Mouse (Mus musculus) mature B cell (primary cell): ENCODE data around the gene Fbxo24.
"Not testable (repeated sequence)": the region's sequence is repeated elsewhere in the genome, so short reads cannot be mapped to it uniquely, and the experiment has no call there.

Experiments
- in situ Hi-C: fragments of 300-500 bp; cut with MboI; formaldehyde crosslinking; loops from 2 replicates; pipeline ENCODE4 v1.14.3; 2019

The Fbxo24 gene

GRCm38 (mm10) chr5:137642886-137643285 lies 14.1 kb upstream of the Fbxo24 start:
- in situ Hi-C loops: no loop called here

DNA sequence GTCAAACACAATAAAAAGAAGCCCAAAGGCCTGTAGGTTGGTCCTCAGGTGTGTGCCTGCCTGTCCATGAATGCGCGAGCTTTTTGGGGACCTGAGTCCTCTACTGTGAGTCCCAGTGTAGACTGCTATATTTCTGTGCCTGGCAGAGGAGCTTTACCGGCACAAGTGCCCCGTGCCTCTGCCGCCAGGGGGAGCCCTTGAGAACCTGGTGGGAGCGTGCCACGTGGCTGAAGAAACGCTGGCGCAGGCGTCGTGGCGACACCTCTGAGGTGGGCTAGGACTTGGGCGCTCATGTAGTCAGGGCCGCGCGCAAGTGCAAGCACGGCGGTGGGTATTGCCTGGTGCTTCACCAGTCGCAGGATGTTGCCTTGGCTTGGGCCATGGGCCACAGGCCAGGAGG lies 12.3 kb upstream of the Fbxo24 start, which contains the start of gene Sap25:
Gene Sap25 (plus strand): TSS at position 281 of the 400 bp plus-strand sequence.
- in situ Hi-C loops: no loop called here

DNA sequence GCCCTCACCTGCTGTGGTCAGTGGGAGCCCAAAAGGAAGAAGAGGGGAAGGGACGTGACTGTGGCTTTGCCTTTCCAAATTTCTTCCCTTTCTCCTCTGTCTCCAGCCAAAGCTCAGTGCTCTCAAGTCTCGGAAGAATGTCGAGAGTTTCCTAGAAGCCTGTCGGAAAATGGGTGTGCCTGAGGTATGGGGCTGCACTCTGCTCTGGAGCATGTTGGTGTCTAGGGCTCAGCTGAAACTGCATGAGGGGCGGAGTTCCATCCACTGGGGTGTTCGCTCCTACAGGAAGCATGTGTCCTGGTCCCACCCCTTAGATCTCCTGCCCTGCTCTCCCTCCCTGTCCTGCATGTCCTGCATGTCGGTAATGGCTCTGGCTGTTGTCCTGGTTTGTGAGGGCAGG lies 10.7 kb upstream of the Fbxo24 start:
- in situ Hi-C loops: no loop called here

- in situ Hi-C loops: no loop called here
These were observed 4.7 kb upstream of the Fbxo24 start for GRCm38 (mm10) chr5:137633397-137634084.

DNA sequence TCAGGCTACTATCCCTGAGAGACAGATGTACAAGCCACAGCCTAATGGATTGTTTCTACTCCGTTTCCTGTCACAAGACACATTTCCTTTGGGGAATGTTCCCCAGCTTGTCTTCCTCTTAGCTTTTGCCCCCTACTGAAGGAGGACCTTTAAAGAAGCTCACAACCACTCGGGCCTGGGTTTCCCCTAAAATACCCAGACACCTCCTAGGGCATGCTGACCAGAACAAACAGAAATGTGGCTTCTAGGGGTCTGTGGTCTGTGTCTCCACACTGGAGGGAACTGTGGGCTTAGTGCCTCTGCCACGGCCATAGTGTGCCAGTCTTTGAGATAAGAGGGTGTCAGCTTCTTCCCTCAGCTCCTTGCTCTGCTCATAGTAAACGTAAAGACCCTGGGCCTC lies 2.8 kb upstream of the Fbxo24 start:
- in situ Hi-C loops: no loop called here

DNA sequence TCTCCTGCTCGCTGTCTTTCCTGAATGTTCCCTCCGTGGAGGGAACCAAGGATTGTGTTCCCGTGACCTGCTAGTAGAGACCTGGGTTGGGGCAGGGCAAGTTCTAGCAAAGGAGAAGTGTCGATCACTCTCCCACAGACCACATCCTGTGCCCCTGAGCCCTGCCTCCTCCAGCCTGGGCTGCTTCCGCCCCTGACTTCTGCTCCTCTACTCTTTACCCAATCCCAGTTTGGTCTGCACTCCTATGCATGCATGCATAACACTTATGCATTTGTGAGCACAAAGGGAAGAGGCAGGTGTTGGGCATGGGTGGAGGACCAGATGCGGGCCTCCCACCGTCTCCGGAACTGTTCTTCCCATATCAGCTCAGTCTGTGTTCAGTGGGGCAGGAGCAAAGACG lies 2.4 kb upstream of the Fbxo24 start:
- in situ Hi-C loops: no loop called here

- in situ Hi-C loops: no loop called here
These were observed 1.8 kb upstream of the Fbxo24 start for GRCm38 (mm10) chr5:137630602-137631001.

DNA sequence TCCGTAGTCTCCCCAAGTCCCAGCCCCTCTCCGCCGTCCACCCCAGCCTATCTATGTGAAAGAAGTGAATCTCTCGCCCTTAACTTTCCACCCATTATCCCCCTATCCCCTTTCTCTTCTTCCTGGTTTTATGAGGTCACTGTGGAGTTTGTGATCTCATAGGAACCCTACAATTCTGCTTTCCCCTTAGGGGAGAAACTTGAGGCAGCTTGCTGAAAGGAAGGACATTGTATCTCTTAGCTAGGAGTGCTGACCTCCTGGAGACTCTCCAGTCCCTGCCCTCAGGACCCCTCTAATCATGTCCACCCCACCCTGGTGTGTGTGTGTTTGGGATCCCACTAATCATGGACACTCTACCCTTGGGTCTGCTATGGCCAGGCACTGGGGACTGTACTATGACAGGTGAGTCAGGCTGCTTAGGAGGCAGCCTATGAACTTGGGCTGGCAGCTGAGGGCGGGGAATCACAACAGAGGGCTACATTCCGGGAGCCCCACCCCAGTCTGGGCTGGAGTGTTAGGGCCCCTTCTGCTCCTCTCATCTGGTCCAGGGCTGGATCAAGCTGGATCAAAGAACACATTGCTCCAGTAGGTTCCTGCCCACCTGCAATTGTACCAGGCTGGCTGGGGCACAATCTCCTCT lies 1.2 kb upstream of the Fbxo24 start:
- in situ Hi-C loops: no loop called here

- in situ Hi-C loops: no loop called here
These were observed 512 bp upstream of the Fbxo24 start for GRCm38 (mm10) chr5:137629306-137629721.

DNA sequence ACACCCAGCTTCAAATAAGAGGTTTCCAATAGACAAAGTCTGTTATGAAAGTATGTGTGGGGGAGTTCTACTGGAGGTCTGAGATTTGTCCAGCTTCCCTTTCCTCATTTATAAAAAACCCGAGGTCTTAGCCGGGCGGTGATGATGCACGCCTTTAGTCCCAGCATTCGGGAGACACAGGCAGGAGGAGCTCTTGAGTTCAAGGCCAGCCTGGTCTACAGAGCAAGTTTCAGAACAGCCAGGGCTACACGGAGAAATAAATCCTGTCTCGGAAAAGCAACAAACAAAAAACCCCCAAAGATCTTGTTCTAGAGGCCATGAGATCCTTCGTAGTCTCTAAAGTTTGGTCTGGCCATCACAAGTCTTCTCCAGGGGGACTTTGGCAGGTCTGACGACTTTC lies 811 bp downstream of the Fbxo24 start:
- in situ Hi-C loops: no loop called here

- in situ Hi-C loops: no loop called here
These were observed 4.8 kb downstream of the Fbxo24 start for GRCm38 (mm10) chr5:137623937-137624530.

DNA sequence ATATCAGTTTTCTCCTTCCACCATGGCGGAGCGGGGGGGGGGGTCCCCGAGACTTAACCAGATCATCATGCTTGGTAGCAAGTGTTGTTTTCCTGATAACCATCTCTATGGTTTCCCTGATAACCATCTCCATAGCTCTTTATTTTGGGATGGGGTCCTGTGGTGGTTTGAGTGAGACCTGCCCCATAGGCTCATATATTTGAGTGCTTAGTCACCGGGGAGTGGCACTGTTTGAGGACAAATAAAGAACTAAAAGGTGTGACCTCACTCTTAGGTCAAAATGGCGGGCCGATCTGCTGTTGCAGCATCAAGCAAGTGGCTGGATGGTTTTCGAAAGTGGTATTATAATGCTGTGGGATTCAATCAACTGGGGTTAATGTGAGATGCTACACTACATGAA lies 13.5 kb downstream of the Fbxo24 start:
- in situ Hi-C loops: no loop called here

DNA sequence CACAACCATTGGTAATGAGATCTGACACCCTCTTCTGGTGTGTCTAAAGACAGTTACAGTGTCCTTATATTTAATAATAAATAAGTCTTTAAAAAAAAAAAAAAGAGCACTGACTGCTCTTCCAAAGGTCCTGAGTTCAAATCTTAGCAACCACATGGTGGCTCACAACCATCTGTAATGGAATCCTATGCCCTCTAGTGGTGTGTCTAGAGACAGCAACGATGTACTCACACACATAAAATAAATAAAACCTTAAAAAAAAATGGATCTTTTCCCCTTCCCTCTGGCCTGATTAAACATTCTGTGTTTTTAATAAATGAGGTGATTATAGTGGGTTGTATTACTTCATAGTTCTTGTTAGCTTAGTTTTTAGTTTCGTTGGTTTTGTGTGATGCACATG lies 13.9 kb downstream of the Fbxo24 start:
- in situ Hi-C loops: not testable (repeated sequence)

DNA sequence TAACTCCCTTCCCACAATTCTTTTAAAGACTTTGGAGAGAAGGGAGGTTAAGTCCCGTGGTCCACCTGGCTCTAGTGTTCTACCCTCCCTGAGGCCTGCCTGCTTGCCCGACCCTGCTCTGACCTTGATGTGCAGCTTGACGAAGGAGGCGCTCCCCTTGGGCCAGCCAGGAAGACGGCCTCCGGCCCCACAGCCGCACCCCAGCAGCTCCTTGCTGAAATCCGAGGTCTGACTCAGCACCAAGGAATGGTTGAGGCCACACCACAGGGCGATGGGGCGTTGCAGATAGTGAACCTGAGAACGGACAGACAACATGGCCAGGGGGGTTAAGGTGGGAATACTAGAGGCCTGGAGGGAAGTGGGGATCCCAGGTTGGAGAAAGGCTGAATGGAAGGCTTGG lies 15.3 kb downstream of the Fbxo24 start, which contains the start of gene Pcolce:
Gene Pcolce (minus strand): TSS at position 235 of the 400 bp plus-strand sequence.
- in situ Hi-C loops: no loop called here

- in situ Hi-C loops: no loop called here
These were observed 15.7 kb downstream of the Fbxo24 start for GRCm38 (mm10) chr5:137613076-137613475.

DNA sequence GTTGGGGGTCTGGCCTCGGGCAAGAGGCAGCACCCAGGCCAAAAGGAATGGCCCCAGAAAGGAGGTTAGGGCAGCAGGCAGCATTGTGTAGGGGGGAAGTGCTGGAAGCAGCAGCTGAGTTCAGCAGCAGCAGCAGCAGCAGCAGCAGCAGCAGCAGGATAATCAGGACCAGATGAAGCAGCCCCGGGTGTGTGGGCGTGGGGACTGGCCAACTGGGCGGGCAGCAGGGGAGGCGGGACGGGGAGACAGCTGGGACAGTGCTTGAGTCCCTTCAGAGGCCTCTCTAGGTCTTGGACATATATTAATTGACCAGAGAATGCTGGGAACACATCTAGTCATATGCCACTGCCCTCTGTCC lies 17.6 kb downstream of the Fbxo24 start:
- in situ Hi-C loops: no loop called here

DNA sequence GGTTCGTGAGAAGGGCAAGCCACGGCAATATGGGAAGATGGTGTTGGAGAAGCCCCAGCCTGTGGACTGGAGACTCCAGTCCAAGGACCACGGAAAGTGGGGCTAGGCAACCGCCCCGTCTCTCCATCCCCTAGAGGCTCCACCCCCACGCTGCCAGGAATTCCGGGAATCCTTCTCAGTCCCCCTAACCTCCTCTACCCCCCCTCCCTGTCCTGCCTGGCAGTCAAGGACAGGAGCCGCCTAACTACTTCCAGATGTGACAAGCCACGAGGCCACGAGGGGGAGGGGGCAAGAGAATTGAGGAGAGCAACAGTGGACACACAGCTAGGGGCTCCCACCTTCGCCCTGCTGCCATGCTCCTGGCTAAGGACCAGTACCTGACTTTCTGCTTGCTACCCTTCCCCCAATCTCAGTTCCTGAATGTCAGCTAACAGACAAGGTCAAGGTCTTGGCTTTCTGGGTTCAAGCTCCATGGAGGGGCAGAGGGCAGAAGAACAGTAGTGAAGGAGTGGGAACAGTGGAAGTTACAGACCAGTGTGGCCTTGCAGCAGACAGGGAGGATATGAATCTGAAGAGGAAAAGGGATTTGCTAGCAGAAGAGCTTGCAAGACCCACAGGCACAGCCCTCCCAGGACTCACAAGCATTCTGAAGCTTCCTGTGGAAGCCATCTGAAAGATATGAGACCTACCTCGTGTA lies 18.1 kb downstream of the Fbxo24 start:
- in situ Hi-C loops: no loop called here

GRCm38 (mm10) chr5:137610056-137610455 lies 18.7 kb downstream of the Fbxo24 start:
- in situ Hi-C loops: no loop called here

DNA sequence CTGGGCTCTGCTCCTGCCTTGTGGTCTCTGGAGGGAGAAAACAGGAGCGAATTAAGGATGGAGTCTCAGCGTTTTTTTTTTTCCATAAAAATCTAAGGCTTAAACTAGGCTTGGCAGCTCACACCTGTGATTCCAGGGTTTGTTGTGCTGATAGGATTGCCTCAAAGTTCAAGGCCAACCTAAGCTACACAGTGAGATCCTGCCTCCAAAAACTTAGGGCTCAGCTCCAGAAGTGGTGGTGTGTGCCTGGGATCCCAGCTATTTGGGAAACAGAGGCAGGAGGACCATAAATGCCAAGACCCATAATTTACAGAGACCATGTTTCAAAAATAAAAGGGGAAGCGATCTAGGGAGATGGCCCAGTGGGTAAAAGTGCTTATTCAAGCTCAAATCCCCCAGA lies 19.5 kb downstream of the Fbxo24 start:
- in situ Hi-C loops: no loop called here

- in situ Hi-C loops: no loop called here
These were observed 20.1 kb downstream of the Fbxo24 start for GRCm38 (mm10) chr5:137608654-137609190.

- in situ Hi-C loops: no loop called here
These were observed 20.7 kb downstream of the Fbxo24 start for GRCm38 (mm10) chr5:137607860-137608653.

DNA sequence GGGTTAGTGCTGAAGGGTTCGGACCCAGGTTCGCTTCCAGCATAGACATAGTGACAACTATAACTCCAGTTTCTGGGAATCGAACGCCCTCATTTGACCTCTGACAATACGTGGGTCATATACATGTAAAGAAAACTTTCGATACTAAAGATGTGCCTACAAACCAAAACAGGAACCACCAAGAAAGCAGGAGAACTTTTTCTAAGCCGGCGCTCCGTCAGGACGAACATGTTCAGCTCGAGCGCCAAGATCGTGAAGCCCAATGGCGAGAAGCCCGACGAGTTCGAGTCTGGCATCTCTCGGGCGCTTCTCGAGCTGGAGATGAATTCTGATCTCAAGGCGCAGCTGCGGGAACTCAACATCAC lies 27.5 kb downstream of the Fbxo24 start:
- in situ Hi-C loops: no loop called here
